Mouse (Mus musculus) neural tube, embryonic 11.5 days (tissue): ENCODE data around the gene Tshz3. TPM values are rescaled to one million over a fixed set of nuclear protein-coding genes. Genes with fewer than 3 reads are reported as not detected.

ENCODE experiments used
- ATAC-seq: fragments of 200-750 bp; cut with Nextera tagmentation; 2 replicates; pipeline ENCODE4 v1.8.0; 2017; ENCODE audit warnings: moderate number of reproducible peaks, mild to moderate bottlenecking, moderate TSS enrichment, moderate library complexity; ENCODE audit not compliant: insufficient read depth, low FRiP score, low TSS enrichment
- DNase-seq: peaks from one replicate; pipeline ENCODE4 v3.0.0-alpha.2; 2015; ENCODE audit warnings: low spot score
- H3K27ac ChIP-seq: fragments of 300-500 bp; sonication (generic); 2 replicates; pipeline ENCODE4 v1.5.1; 2014; ENCODE audit warnings: low read depth, mild to moderate bottlenecking, low read length
- H3K27me3 ChIP-seq: fragments of 300-500 bp; sonication (generic); 2 replicates; pipeline ENCODE4 v1.6.1; 2014; ENCODE audit warnings: mild to moderate bottlenecking, low read length, mixed read lengths; ENCODE audit not compliant: control insufficient read depth, insufficient read depth
- H3K36me3 ChIP-seq: fragments of 300-500 bp; sonication (generic); 2 replicates; pipeline ENCODE4 v1.6.1; 2014; ENCODE audit warnings: mild to moderate bottlenecking, low read length, moderate library complexity, mixed read lengths; ENCODE audit not compliant: control insufficient read depth, insufficient read depth
- H3K4me1 ChIP-seq: fragments of 300-500 bp; sonication (generic); 2 replicates; pipeline ENCODE4 v1.6.1; 2014; ENCODE audit warnings: low read length, mixed read lengths; ENCODE audit not compliant: control insufficient read depth, insufficient read depth
- H3K4me2 ChIP-seq: fragments of 300-500 bp; sonication (generic); 2 replicates; pipeline ENCODE4 v1.6.1; 2014; ENCODE audit warnings: low read depth, mild to moderate bottlenecking, moderate library complexity
- H3K4me3 ChIP-seq: fragments of 300-500 bp; sonication (generic); 2 replicates; pipeline ENCODE4 v1.5.1; 2014; ENCODE audit warnings: low read depth, low read length
- H3K9ac ChIP-seq: fragments of 300-500 bp; sonication (generic); 2 replicates; pipeline ENCODE4 v1.6.1; 2014; ENCODE audit warnings: mild to moderate bottlenecking, low read length
- H3K9me3 ChIP-seq: fragments of 300-500 bp; sonication (generic); 2 replicates; pipeline ENCODE4 v1.6.1; 2016; ENCODE audit warnings: low read length; ENCODE audit not compliant: control insufficient read depth
- WGBS: fragments of 180-500 bp; shearing (Covaris S2); extraction: QIAGEN DNeasy Blood & Tissue Kit; methylation state at CpG from one replicate; pipeline ENCODE4 v1.1.7; 2014; 5-methylcytosine and 5-hydroxymethylcytosine counted together
- polyA plus RNA-seq: library from polyadenylated mRNA; unstranded; fragments of >200 nt; fragmentation: Nextera tagmentation; extraction: Ambion mirVana; gene quantifications from 2 replicates; pipeline ENCODE4 v1.2.1, GENCODE M21; 2014

Gene Tshz3
- polyA plus RNA-seq, 1 experiment from 2014 or later, result 15.2 TPM

GRCm38 (mm10) chr7:36678510-36678909 lies 19.4 kb upstream of the Tshz3 start:
- Histone ChIP-seq H3K36me3 (no peaks in the 10 kb centered on the region), H3K27me3 (0 out of 2 replicates have a peak, but pooled peaks cover 3% of the 10 kb centered on the region), H3K4me2 (peak overlapping the region; percentile 24; the same call in 1 of the 2 replicates), H3K27ac (no peak overlapping the region), H3K9ac (no peak overlapping the region), H3K4me3 (no peak overlapping the region), H3K9me3 (no peaks in the 10 kb centered on the region), H3K4me1 (peaks cover 11% of the 10 kb centered on the region; the same call in 1 of the 2 replicates)
- ATAC-seq (peak; percentile 23; the same call in 1 of the 2 replicates), DNase-seq (peak; percentile 40)
- 4% methylated on average over 10 of the region's 10 CpGs for WGBS

- under 1% methylated on average over 9 of the region's 9 CpGs for WGBS
- 0 out of 2 replicates have a peak, but pooled peaks cover 3% of the 10 kb centered on the region for H3K27me3 ChIP-seq
- peak overlapping the region; percentile 21; the same call in 1 of the 2 replicates for H3K4me3 ChIP-seq
- H3K9me3 ChIP-seq, result no peaks in the 10 kb centered on the region
- H3K4me1 ChIP-seq, result peaks cover 11% of the 10 kb centered on the region; the same call in 1 of the 2 replicates
- no peak overlapping the region for H3K9ac ChIP-seq
- DNase-seq, result no peak
- peak overlapping the region; percentile 50 for H3K4me2 ChIP-seq
- ATAC-seq, result no peak
- H3K27ac ChIP-seq, result no peak overlapping the region
- H3K36me3 ChIP-seq, result no peaks in the 10 kb centered on the region
These were observed 18.8 kb upstream of the Tshz3 start for GRCm38 (mm10) chr7:36679031-36679618.

- H3K4me3 ChIP-seq, result peak overlapping the region; percentile 21; the same call in 1 of the 2 replicates
- 1% methylated on average over 17 of the region's 18 CpGs for WGBS
- 0 out of 2 replicates have a peak, but pooled peaks cover 3% of the 10 kb centered on the region for H3K27me3 ChIP-seq
- ATAC-seq (no peak), DNase-seq (peak; percentile 34)
- H3K9ac ChIP-seq, result peak overlapping the region; percentile 31; the same call in 1 of the 2 replicates
- peak overlapping the region; percentile 50 for H3K4me2 ChIP-seq
- no peaks in the 10 kb centered on the region for H3K9me3 ChIP-seq
- no peak overlapping the region for H3K27ac ChIP-seq
- no peaks in the 10 kb centered on the region for H3K36me3 ChIP-seq
- H3K4me1 ChIP-seq, result peaks cover 11% of the 10 kb centered on the region; the same call in 1 of the 2 replicates
These were observed 18.0 kb upstream of the Tshz3 start for GRCm38 (mm10) chr7:36679866-36680458.

- Histone ChIP-seq H3K4me2 (no peak overlapping the region), H3K27me3 (peaks cover 23% of the 10 kb centered on the region), H3K4me1 (peaks cover 10% of the 10 kb centered on the region; the same call in 1 of the 2 replicates), H3K27ac (no peak overlapping the region), H3K36me3 (no peaks in the 10 kb centered on the region), H3K9ac (no peak overlapping the region), H3K4me3 (no peak overlapping the region), H3K9me3 (no peaks in the 10 kb centered on the region)
- ATAC-seq (no peak), DNase-seq (no peak)
- 80% methylated on average over 1 of the region's 1 CpGs for WGBS
These were observed 10.4 kb upstream of the Tshz3 start for GRCm38 (mm10) chr7:36687508-36687907.

GRCm38 (mm10) chr7:36689049-36689793 lies 8.7 kb upstream of the Tshz3 start:
- no peak for ATAC-seq
- Histone ChIP-seq H3K9me3 (no peaks in the 10 kb centered on the region), H3K4me1 (peaks cover 14% of the 10 kb centered on the region), H3K27ac (no peak overlapping the region), H3K9ac (no peak overlapping the region), H3K27me3 (peaks cover 39% of the 10 kb centered on the region), H3K4me3 (no peak overlapping the region), H3K36me3 (no peaks in the 10 kb centered on the region), H3K4me2 (no peak overlapping the region)
- WGBS, result 67% methylated on average over 7 of the region's 7 CpGs
- DNase-seq, result no peak

- DNase-seq, result peak; percentile 71
- Histone ChIP-seq H3K36me3 (no peaks in the 10 kb centered on the region), H3K4me3 (no peak overlapping the region), H3K27me3 (peaks cover 44% of the 10 kb centered on the region), H3K9ac (no peak overlapping the region), H3K9me3 (no peaks in the 10 kb centered on the region), H3K27ac (no peak overlapping the region), H3K4me2 (peak overlapping the region; percentile 32), H3K4me1 (peaks cover 15% of the 10 kb centered on the region)
- under 1% methylated on average over 19 of the region's 19 CpGs for WGBS
- ATAC-seq, result peak; percentile 48; the same call in 1 of the 2 replicates
These were observed 7.4 kb upstream of the Tshz3 start for GRCm38 (mm10) chr7:36690551-36690950.

- no peak overlapping the region for H3K4me3 ChIP-seq
- no peak overlapping the region for H3K27ac ChIP-seq
- H3K27me3 ChIP-seq, result peaks cover 44% of the 10 kb centered on the region
- ATAC-seq (no peak), DNase-seq (no peak)
- no peaks in the 10 kb centered on the region for H3K9me3 ChIP-seq
- WGBS, result 2% methylated on average over 14 of the region's 14 CpGs
- no peaks in the 10 kb centered on the region for H3K36me3 ChIP-seq
- peaks cover 15% of the 10 kb centered on the region for H3K4me1 ChIP-seq
- peak overlapping the region; percentile 32; the same call in 1 of the 2 replicates for H3K4me2 ChIP-seq
- no peak overlapping the region for H3K9ac ChIP-seq
These were observed 6.3 kb upstream of the Tshz3 start for GRCm38 (mm10) chr7:36691617-36692016.

- 5% methylated on average over 5 of the region's 5 CpGs for WGBS
- H3K27ac ChIP-seq, result no peak overlapping the region
- no peak overlapping the region for H3K9ac ChIP-seq
- ATAC-seq (no peak), DNase-seq (no peak)
- H3K36me3 ChIP-seq, result no peaks in the 10 kb centered on the region
- H3K27me3 ChIP-seq, result peaks cover 44% of the 10 kb centered on the region
- H3K4me2 ChIP-seq, result no peak overlapping the region
- H3K4me3 ChIP-seq, result no peak overlapping the region
- H3K4me1 ChIP-seq, result peaks cover 15% of the 10 kb centered on the region
- no peaks in the 10 kb centered on the region for H3K9me3 ChIP-seq
These were observed 5.5 kb upstream of the Tshz3 start for GRCm38 (mm10) chr7:36692381-36692780.
